Mouse (Mus musculus) E14TG2a.4 (cell line): ENCODE data around the gene Arhgef28.

Experiments
- CTCF ChIP-seq: conservative IDR thresholded peaks from 2 replicates; pipeline ENCODE4 v1.5.1; 2014; ENCODE audit warnings: low read length
- NANOG ChIP-seq: IDR thresholded peaks from 2 replicates; pipeline ENCODE4 v1.6.1; 2014; ENCODE audit warnings: borderline replicate concordance, low read length, mixed read lengths
- POU5F1 ChIP-seq: IDR thresholded peaks from 2 replicates; pipeline ENCODE4 v1.6.1; 2014; ENCODE audit warnings: low read length, borderline replicate concordance

DNA sequence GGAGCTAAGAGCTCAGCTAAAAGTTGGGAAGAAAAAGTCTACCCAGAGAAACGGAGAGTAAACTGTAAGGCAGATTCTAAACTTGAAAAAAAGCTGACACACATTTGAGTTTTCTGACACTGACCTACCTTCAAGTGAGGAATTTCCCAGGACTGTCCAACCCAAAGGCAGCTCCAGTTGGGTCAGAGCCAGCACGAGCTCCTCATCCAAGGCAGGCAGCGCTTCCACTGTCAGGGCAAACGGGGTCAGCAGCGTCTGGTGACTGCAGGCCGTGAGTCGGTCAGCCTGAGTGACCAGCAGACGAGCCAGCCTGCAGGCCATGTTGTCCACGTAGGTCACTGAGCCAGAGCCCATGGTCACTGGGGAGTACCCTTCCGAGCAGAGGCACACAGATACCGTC, 131.4 kb downstream of the Arhgef28 start:
- no peak for TF ChIP-seq CTCF
- no peak for TF ChIP-seq POU5F1
- TF ChIP-seq NANOG = no peak
